Mouse (Mus musculus) forebrain, embryonic 16.5 days (tissue): ENCODE results near the gene Psen1. TPM values are rescaled to one million over a fixed set of nuclear protein-coding genes. Genes with fewer than 3 reads are reported as not detected.

Experiments used
- ATAC-seq: fragments of 200-750 bp; cut with Nextera tagmentation; 2 replicates; pipeline ENCODE4 v1.8.0; 2017; ENCODE audit warnings: mild to moderate bottlenecking, moderate library complexity
- H3K27ac ChIP-seq: fragments of 300-500 bp; sonication (generic); 2 replicates; pipeline ENCODE4 v1.5.1; 2014; ENCODE audit warnings: low read length, control low read depth
- H3K27me3 ChIP-seq: fragments of 300-500 bp; sonication (generic); replicated peaks from 2 replicates; pipeline ENCODE4 v1.6.1; 2014; ENCODE audit warnings: low read length; ENCODE audit not compliant: control insufficient read depth, insufficient read depth
- H3K36me3 ChIP-seq: fragments of 300-500 bp; sonication (generic); 2 replicates; pipeline ENCODE4 v1.6.1; 2014; ENCODE audit not compliant: control insufficient read depth, insufficient read depth
- H3K4me1 ChIP-seq: fragments of 300-500 bp; sonication (generic); replicated peaks from 2 replicates; pipeline ENCODE4 v1.6.1; 2014; ENCODE audit warnings: low read length; ENCODE audit not compliant: control insufficient read depth, insufficient read depth
- H3K4me2 ChIP-seq: fragments of 300-500 bp; sonication (generic); 2 replicates; pipeline ENCODE4 v1.6.1; 2014; ENCODE audit warnings: mild to moderate bottlenecking, low read length, control low read depth
- H3K4me3 ChIP-seq: fragments of 300-500 bp; sonication (generic); replicated peaks from 2 replicates; pipeline ENCODE4 v1.5.1; 2014; ENCODE audit warnings: mild to moderate bottlenecking, low read length, control low read depth
- H3K9ac ChIP-seq: fragments of 300-500 bp; sonication (generic); replicated peaks from 2 replicates; pipeline ENCODE4 v1.6.1; 2014; ENCODE audit warnings: low read depth, low read length, control low read depth
- H3K9me3 ChIP-seq: fragments of 300-500 bp; sonication (generic); 2 replicates; pipeline ENCODE4 v1.6.1; 2016; ENCODE audit warnings: low read length; ENCODE audit not compliant: control insufficient read depth
- WGBS: fragments of 180-500 bp; shearing (Covaris S2); extraction: QIAGEN DNeasy Blood & Tissue Kit; methylation state at CpG from one replicate; pipeline ENCODE4 v1.1.7; 2014; 5-methylcytosine and 5-hydroxymethylcytosine counted together
- polyA plus RNA-seq: library from polyadenylated mRNA; unstranded; fragments of >200 nt; fragmentation: Nextera tagmentation; extraction: Ambion mirVana; gene quantifications from 2 replicates; pipeline ENCODE4 v1.2.1, GENCODE M21; 2015

Psen1 gene
- polyA plus RNA-seq, 1 experiment from 2014 or later, result 73.7 TPM

- ATAC-seq, result no peak
- H3K36me3 ChIP-seq, result peaks cover 15% of the 10 kb centered on the region
- 86% methylated on average over 15 of the region's 15 CpGs for WGBS
Measured at GRCm38 (mm10) chr12:83716416-83717184, 28.6 kb downstream of the Psen1 start.

GRCm38 (mm10) chr12:83719431-83719830 lies 31.5 kb downstream of the Psen1 start:
- Histone ChIP-seq H3K9me3 (no peaks in the 10 kb centered on the region), H3K36me3 (peaks cover 16% of the 10 kb centered on the region), H3K9ac (no peak overlapping the region), H3K27me3 (no peaks in the 10 kb centered on the region), H3K27ac (no peak overlapping the region), H3K4me2 (no peak overlapping the region), H3K4me1 (no peaks in the 10 kb centered on the region), H3K4me3 (no peak overlapping the region)
- no peak for ATAC-seq
- 100% methylated on average over 1 of the region's 1 CpGs for WGBS

More at GRCm38 (mm10) chr12:83716416-83717184, 28.6 kb downstream of the Psen1 start:
- Histone ChIP-seq H3K27me3 (no peaks in the 10 kb centered on the region), H3K4me2 (no peak overlapping the region), H3K9me3 (no peaks in the 10 kb centered on the region), H3K27ac (no peak overlapping the region), H3K4me1 (no peaks in the 10 kb centered on the region), H3K9ac (no peak overlapping the region), H3K4me3 (no peak overlapping the region)

- 77% methylated on average over 6 of the region's 6 CpGs for WGBS
Measured at GRCm38 (mm10) chr12:83721281-83721680, 33.3 kb downstream of the Psen1 start.

GRCm38 (mm10) chr12:83723037-83723436 lies 35.1 kb downstream of the Psen1 start:
- H3K27ac ChIP-seq, result no peak overlapping the region
- H3K36me3 ChIP-seq, result peaks cover 28% of the 10 kb centered on the region
- no peak for ATAC-seq
- H3K27me3 ChIP-seq, result no peaks in the 10 kb centered on the region
- no peaks in the 10 kb centered on the region for H3K9me3 ChIP-seq
- 89% methylated on average over 3 of the region's 3 CpGs for whole genome bisulfite sequencing
- no peak overlapping the region for H3K9ac ChIP-seq
- no peaks in the 10 kb centered on the region for H3K4me1 ChIP-seq
- no peak overlapping the region for H3K4me3 ChIP-seq
- no peak overlapping the region for H3K4me2 ChIP-seq

More at GRCm38 (mm10) chr12:83721281-83721680, 33.3 kb downstream of the Psen1 start:
- no peak for ATAC-seq
- no peaks in the 10 kb centered on the region for H3K27me3 ChIP-seq
- H3K9ac ChIP-seq, result no peak overlapping the region
- H3K4me3 ChIP-seq, result no peak overlapping the region
- no peaks in the 10 kb centered on the region for H3K4me1 ChIP-seq
- no peak overlapping the region for H3K27ac ChIP-seq
- peaks cover 26% of the 10 kb centered on the region for H3K36me3 ChIP-seq
- H3K4me2 ChIP-seq, result no peak overlapping the region
- no peaks in the 10 kb centered on the region for H3K9me3 ChIP-seq

GRCm38 (mm10) chr12:83726510-83727308 lies 38.8 kb downstream of the Psen1 start:
- H3K9ac ChIP-seq, result no peak overlapping the region
- no peaks in the 10 kb centered on the region for H3K27me3 ChIP-seq
- H3K9me3 ChIP-seq, result no peaks in the 10 kb centered on the region
- H3K27ac ChIP-seq, result no peak overlapping the region
- H3K36me3 ChIP-seq, result peaks cover 47% of the 10 kb centered on the region
- H3K4me3 ChIP-seq, result no peak overlapping the region
- H3K4me1 ChIP-seq, result no peaks in the 10 kb centered on the region
- ATAC-seq, result no peak
- H3K4me2 ChIP-seq, result no peak overlapping the region
- WGBS, result 92% methylated on average over 12 of the region's 12 CpGs

- H3K9ac ChIP-seq, result no peak overlapping the region
- H3K9me3 ChIP-seq, result no peaks in the 10 kb centered on the region
- H3K27ac ChIP-seq, result no peak overlapping the region
- H3K36me3 ChIP-seq, result peaks cover 60% of the 10 kb centered on the region
- ATAC-seq, result no peak
- no peak overlapping the region for H3K4me2 ChIP-seq
- H3K27me3 ChIP-seq, result no peaks in the 10 kb centered on the region
- no peaks in the 10 kb centered on the region for H3K4me1 ChIP-seq
- no peak overlapping the region for H3K4me3 ChIP-seq
- WGBS, result 96% methylated on average over 5 of the region's 5 CpGs
Measured at GRCm38 (mm10) chr12:83732225-83732624, 44.3 kb downstream of the Psen1 start.

- no peak for ATAC-seq
- H3K4me2 ChIP-seq, result no peak overlapping the region
- peaks cover 49% of the 10 kb centered on the region for H3K36me3 ChIP-seq
- no peak overlapping the region for H3K4me3 ChIP-seq
- no peaks in the 10 kb centered on the region for H3K9me3 ChIP-seq
- 90% methylated on average over 10 of the region's 10 CpGs for WGBS
- no peaks in the 10 kb centered on the region for H3K4me1 ChIP-seq
- no peak overlapping the region for H3K9ac ChIP-seq
- no peaks in the 10 kb centered on the region for H3K27me3 ChIP-seq
- no peak overlapping the region for H3K27ac ChIP-seq
Measured at GRCm38 (mm10) chr12:83734047-83734446, 46.1 kb downstream of the Psen1 start.

- Histone ChIP-seq H3K9ac (no peak overlapping the region), H3K4me2 (no peak overlapping the region), H3K9me3 (peaks cover 2% of the 10 kb centered on the region; the same call in 1 of the 2 replicates), H3K27ac (no peak overlapping the region), H3K4me1 (no peaks in the 10 kb centered on the region), H3K36me3 (peaks cover 37% of the 10 kb centered on the region), H3K27me3 (no peaks in the 10 kb centered on the region), H3K4me3 (no peak overlapping the region)
- WGBS, result 77% methylated on average over 8 of the region's 8 CpGs
- no peak for ATAC-seq
Measured at GRCm38 (mm10) chr12:83736236-83736635, 48.3 kb downstream of the Psen1 start.

- 88% methylated on average over 1 of the region's 1 CpGs for WGBS
- Histone ChIP-seq H3K4me3 (no peak overlapping the region), H3K9me3 (peaks cover 2% of the 10 kb centered on the region; the same call in 1 of the 2 replicates), H3K4me1 (no peaks in the 10 kb centered on the region), H3K4me2 (no peak overlapping the region), H3K27me3 (no peaks in the 10 kb centered on the region), H3K9ac (no peak overlapping the region), H3K36me3 (peaks cover 22% of the 10 kb centered on the region), H3K27ac (no peak overlapping the region)
- no peak for ATAC-seq
Measured at GRCm38 (mm10) chr12:83738651-83739050, 50.7 kb downstream of the Psen1 start.
